Mouse (Mus musculus) heart, embryonic 10.5 days (tissue): ENCODE measurements around the gene Apba3. TPM values are rescaled to one million over a fixed set of nuclear protein-coding genes. Genes with fewer than 3 reads are reported as not detected.

Source experiments
- DNase-seq: peaks from one replicate; pipeline ENCODE4 v3.0.0-alpha.2; 2017; ENCODE audit warnings: low spot score
- H3K27ac ChIP-seq: fragments of 300-500 bp; sonication (generic); 2 replicates; pipeline ENCODE4 v1.5.1; 2016; ENCODE audit warnings: mild to moderate bottlenecking
- H3K27me3 ChIP-seq: fragments of 300-500 bp; sonication (generic); 2 replicates; pipeline ENCODE4 v1.6.1; 2016; ENCODE audit warnings: mild to moderate bottlenecking; ENCODE audit not compliant: poor library complexity, insufficient read depth, severe bottlenecking
- H3K36me3 ChIP-seq: fragments of 300-500 bp; sonication (generic); 2 replicates; pipeline ENCODE4 v1.6.1; 2016; ENCODE audit warnings: mild to moderate bottlenecking, moderate library complexity
- H3K4me1 ChIP-seq: fragments of 300-500 bp; sonication (generic); 2 replicates; pipeline ENCODE4 v1.6.1; 2016; ENCODE audit warnings: mild to moderate bottlenecking
- H3K4me3 ChIP-seq: fragments of 300-500 bp; sonication (generic); 2 replicates; pipeline ENCODE4 v1.5.1; 2016; ENCODE audit warnings: mild to moderate bottlenecking, moderate library complexity
- H3K9me3 ChIP-seq: fragments of 300-500 bp; sonication (generic); 2 replicates; pipeline ENCODE4 v1.6.1; 2016; ENCODE audit warnings: mild to moderate bottlenecking, moderate library complexity
- WGBS: fragments of 180-500 bp; shearing (Covaris S2); methylation state at CpG from one replicate; pipeline ENCODE4 v1.1.7; 2016; 5-methylcytosine and 5-hydroxymethylcytosine counted together
- microRNA-seq: library from miRNA; unstranded; fragments of <30 nt; microRNA quantifications from one replicate; pipeline ENCODE4, GENCODE M21; 2017
- polyA plus RNA-seq: library from polyadenylated mRNA; unstranded; fragments of >200 nt; fragmentation: Nextera tagmentation; extraction: Ambion mirVana; gene quantifications from 2 replicates; pipeline ENCODE4 v1.2.1, GENCODE M21; 2016

Gene Apba3
- polyA plus RNA-seq, 1 experiment from 2014 or later: 57.0 TPM

- Histone ChIP-seq H3K36me3 (peaks cover 55% of the 10 kb centered on the region), H3K27me3 (no peaks in the 10 kb centered on the region), H3K9me3 (no peaks in the 10 kb centered on the region), H3K4me3 (peak overlapping the region; percentile 94), H3K27ac (peak overlapping the region; percentile 96), H3K4me1 (peaks cover 71% of the 10 kb centered on the region)
- no peak for DNase-seq
- 3% methylated on average over 20 of the region's 20 CpGs for WGBS
Observed at GRCm38 (mm10) chr10:81321436-81321835, 54.7 kb downstream of the Apba3 start.

DNA sequence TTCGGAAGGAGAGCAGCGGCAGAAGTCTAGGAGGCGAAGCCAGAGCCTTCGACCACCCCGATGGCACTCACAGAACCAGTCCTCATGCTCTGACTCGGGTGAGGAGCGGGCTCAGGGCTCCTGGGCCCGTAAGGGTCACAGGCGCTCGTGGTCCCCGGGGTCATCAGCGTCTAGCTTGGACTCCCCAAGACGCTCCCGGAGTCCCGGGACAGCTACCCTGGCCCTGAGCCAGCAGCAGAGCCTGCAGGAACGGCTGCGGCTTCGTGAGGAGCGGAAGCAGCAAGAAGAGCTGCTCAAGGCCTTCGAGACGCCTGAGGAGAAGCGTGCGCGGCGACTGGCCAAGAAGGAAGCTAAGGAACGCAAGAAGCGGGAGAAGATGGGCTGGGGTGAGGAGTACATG lies 55.7 kb downstream of the Apba3 start:
- Histone ChIP-seq H3K9me3 (no peaks in the 10 kb centered on the region), H3K4me3 (0 out of 2 replicates have a peak overlapping the region, but pooled peaks have one; percentile 94), H3K27me3 (no peaks in the 10 kb centered on the region), H3K36me3 (peaks cover 65% of the 10 kb centered on the region), H3K27ac (no peak overlapping the region), H3K4me1 (peaks cover 71% of the 10 kb centered on the region)
- DNase-seq: no peak
- WGBS: 96% methylated on average over 27 of the region's 27 CpGs

Small RNA genes within 50 kb of the gene (microRNA-seq; reads per million reads assigned to microRNA genes)
- 23.5 reads per million, percentile 34 among the genes with 10 or more reads in this experiment for gene Mir3057

Other genes with a start within 250 kb of the Apba3 start
- gene Diras1, start 241.3 kb upstream of the Apba3 start, polyA plus RNA-seq: 0.08 and 0.11 TPM in 2 replicates
- gene Slc39a3, start 229.5 kb upstream of the Apba3 start, polyA plus RNA-seq: 8.9 and 10.7 TPM in 2 replicates
- gene Sgta, start 206.8 kb upstream of the Apba3 start, polyA plus RNA-seq: 197 and 226 TPM in 2 replicates
- gene Thop1, start 196.9 kb upstream of the Apba3 start, polyA plus RNA-seq: 58.0 and 73.9 TPM in 2 replicates
- gene Creb3l3, start 168.1 kb upstream of the Apba3 start, polyA plus RNA-seq: 0.43 and 2.4 TPM in 2 replicates
- gene Map2k2, start 161.0 kb upstream of the Apba3 start, polyA plus RNA-seq: 173 and 196 TPM in 2 replicates
- 17.6 and 18.6 TPM in 2 replicates for gene Zbtb7a, start 131.7 kb upstream of the Apba3 start, polyA plus RNA-seq
- 53.5 and 62.2 TPM in 2 replicates for gene Pias4, start 99.0 kb upstream of the Apba3 start, polyA plus RNA-seq
- 447 and 460 TPM in 2 replicates for gene Eef2, start 90.3 kb upstream of the Apba3 start, polyA plus RNA-seq
- 56.3 and 78.7 TPM in 2 replicates for gene Dapk3, start 84.0 kb upstream of the Apba3 start, polyA plus RNA-seq
- gene 4930442H23Rik, start 83.1 kb upstream of the Apba3 start, polyA plus RNA-seq: not detected in 2 replicates
- 2.7 and 3.8 TPM in 2 replicates for gene Nmrk2, start 64.9 kb upstream of the Apba3 start, polyA plus RNA-seq
- gene Atcay, start 36.1 kb upstream of the Apba3 start, polyA plus RNA-seq: 0.28 and 0.37 TPM in 2 replicates
- 4.9 and 5.6 TPM in 2 replicates for gene Zfr2, start 33.8 kb upstream of the Apba3 start, polyA plus RNA-seq
- 1.2 and 2.2 TPM in 2 replicates for gene Matk, start 14.0 kb upstream of the Apba3 start, polyA plus RNA-seq
- gene Mrpl54, start within 50 bp of the Apba3 start, polyA plus RNA-seq: 284 and 285 TPM in 2 replicates
- gene Tjp3, start 24.6 kb downstream of the Apba3 start, polyA plus RNA-seq: 1.8 and 4.4 TPM in 2 replicates
- 42.6 and 55.9 TPM in 2 replicates for gene Pip5k1c, start 26.0 kb downstream of the Apba3 start, polyA plus RNA-seq
- 37.2 and 51.6 TPM in 2 replicates for gene Cactin, start 54.1 kb downstream of the Apba3 start, polyA plus RNA-seq
- 10.8 and 15.6 TPM in 2 replicates for gene Tbxa2r, start 61.8 kb downstream of the Apba3 start, polyA plus RNA-seq
- gene Gipc3, start 76.3 kb downstream of the Apba3 start, polyA plus RNA-seq: not detected in 2 replicates
- 100 and 109 TPM in 2 replicates for gene Hmg20b, start 83.5 kb downstream of the Apba3 start, polyA plus RNA-seq
- 10.3 and 12.8 TPM in 2 replicates for gene Mfsd12, start 90.5 kb downstream of the Apba3 start, polyA plus RNA-seq
- 1.1 and 1.4 TPM in 2 replicates for gene 4930404N11Rik, start 98.9 kb downstream of the Apba3 start, polyA plus RNA-seq
- gene Fzr1, start 111.6 kb downstream of the Apba3 start, polyA plus RNA-seq: 105 and 117 TPM in 2 replicates
- gene Dohh, start 117.5 kb downstream of the Apba3 start, polyA plus RNA-seq: 100 and 105 TPM in 2 replicates
- gene Gm48551, start 117.5 kb downstream of the Apba3 start, polyA plus RNA-seq: 2.2 and 3.1 TPM in 2 replicates
- 1.1 and 1.7 TPM in 2 replicates for gene Gm48552, start 122.0 kb downstream of the Apba3 start, polyA plus RNA-seq
- 3.4 and 4.0 TPM in 2 replicates for gene Smim24, start 126.1 kb downstream of the Apba3 start, polyA plus RNA-seq
- 23.0 and 24.3 TPM in 2 replicates for gene Nfic, start 188.7 kb downstream of the Apba3 start, polyA plus RNA-seq
- gene Celf5, start 215.7 kb downstream of the Apba3 start, polyA plus RNA-seq: 0.10 and 0.18 TPM in 2 replicates
- 75.3 and 86.1 TPM in 2 replicates for gene Ncln, start 229.4 kb downstream of the Apba3 start, polyA plus RNA-seq
- gene S1pr4, start 233.2 kb downstream of the Apba3 start, polyA plus RNA-seq: 0.46 and 0.83 TPM in 2 replicates